Mouse (Mus musculus) frontal cortex, adult (tissue): ENCODE data around the gene Hyal5.

Experiments used
- ATAC-seq: cut with Nextera tagmentation; 2 replicates; pipeline ENCODE4 v1.9.2; 2017; ENCODE audit warnings: mild to moderate bottlenecking, moderate library complexity, mixed read lengths; ENCODE audit not compliant: low TSS enrichment

Gene Hyal5

DNA sequence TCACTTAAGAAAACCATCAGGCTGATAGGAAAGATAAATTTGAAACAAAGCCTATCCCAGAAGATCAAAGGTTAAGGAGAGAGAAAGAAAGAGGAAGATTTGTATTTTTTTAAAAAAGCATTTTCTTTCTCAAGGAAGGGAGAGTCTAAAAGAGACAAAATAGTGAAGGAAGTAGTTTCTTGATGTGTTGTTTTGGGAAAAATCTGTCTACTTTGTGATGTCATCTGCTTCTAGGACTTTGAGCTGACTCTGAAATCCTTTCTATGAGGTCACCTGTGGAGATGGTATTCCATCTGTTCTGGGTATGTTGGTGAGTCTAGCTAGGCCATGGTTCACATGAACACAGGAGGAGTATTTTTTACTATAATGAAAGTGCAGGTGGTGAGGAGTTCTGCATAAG lies at the start of gene Hyal5:
Hyal5 (plus strand) TSS at position 301 of the 400 bp plus-strand sequence.
- no peak for ATAC-seq

GRCm38 (mm10) chr6:24822070-24822469 lies 35.7 kb upstream of the Hyal5 start:
- no peak for ATAC-seq

DNA sequence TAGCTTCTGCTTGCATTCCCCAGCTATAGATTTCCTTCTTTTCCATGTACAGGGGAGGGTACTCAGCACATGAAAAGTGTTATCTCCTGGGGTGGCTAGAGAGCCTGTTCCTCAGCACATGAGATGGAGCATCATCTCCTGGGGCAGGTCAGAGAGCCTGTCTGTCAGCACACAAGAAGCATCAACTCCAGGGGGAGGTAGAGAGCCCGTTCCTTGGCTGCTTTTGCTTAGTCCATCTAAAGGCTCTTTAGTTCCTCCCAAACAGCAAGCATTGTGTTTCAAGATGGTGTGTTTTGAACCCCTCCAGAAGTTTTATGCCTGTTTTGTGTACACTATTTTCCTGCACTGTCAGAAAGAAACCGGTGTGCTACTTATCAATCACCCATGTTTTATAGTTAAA lies 2.5 kb downstream of the Hyal5 start:
- peak; percentile 62; the same call in 1 of the 2 replicates for ATAC-seq

GRCm38 (mm10) chr6:24863649-24864048 lies 5.9 kb downstream of the Hyal5 start:
- ATAC-seq: no peak

GRCm38 (mm10) chr6:24894146-24894873 lies 36.5 kb downstream of the Hyal5 start:
- peak; percentile 95 for ATAC-seq

DNA sequence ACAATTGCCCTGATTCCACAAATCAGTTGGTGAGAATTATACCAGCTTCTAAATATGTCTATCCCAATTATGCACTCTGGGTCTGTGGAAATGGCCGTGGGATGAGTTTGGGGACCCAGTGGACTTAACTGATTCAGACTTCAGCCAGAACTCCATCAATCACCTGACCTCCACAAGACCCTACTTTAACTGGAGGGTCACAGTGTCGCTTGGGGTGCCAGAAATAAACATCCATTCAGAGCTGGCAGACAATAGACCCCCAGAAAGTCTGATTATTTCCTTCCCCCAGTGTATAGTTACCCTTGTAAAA lies 37.0 kb downstream of the Hyal5 start:
- ATAC-seq: peak; percentile 14; the same call in 1 of the 2 replicates

- ATAC-seq: no peak
Observed at GRCm38 (mm10) chr6:24905101-24905500, 47.3 kb downstream of the Hyal5 start.

GRCm38 (mm10) chr6:24907824-24908223 lies 50.0 kb downstream of the Hyal5 start:
- ATAC-seq: no peak

DNA sequence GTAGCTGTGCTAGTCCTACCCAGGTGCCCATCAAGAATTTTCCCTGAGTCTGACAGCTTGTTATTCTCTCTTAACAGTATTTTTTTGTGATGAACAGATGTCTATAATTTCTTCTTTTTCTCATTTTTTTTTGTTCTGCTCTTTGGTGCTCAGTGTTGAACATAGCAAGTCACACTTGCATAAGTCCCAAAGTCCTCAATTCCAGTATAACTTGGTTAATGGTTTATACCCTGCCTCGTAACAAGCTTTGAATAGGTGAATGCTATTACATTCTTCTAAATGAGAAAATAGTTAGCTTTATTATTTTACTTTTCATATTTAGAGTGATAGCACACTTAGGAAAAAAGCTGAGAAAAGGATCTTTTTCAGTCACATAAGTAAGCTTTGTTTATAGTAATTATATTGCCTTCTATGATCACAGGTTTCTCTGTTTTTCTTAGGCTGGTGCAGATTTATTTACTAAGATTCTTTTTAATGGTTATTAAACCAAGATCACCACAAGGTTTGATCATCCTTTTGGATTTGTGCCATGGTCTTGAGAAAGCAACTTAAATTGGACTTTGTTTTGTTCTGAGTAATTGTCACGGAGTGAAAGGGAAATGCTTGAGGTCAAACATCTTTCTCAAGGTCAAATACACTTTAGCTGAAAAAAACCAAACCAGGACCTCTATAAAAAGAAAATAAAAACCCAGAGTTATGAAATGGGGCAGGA lies 52.4 kb downstream of the Hyal5 start:
- no peak for ATAC-seq

- ATAC-seq: no peak
Observed at GRCm38 (mm10) chr6:24910728-24911105, 52.9 kb downstream of the Hyal5 start.

GRCm38 (mm10) chr6:24913591-24913990 lies 55.8 kb downstream of the Hyal5 start:
- no peak for ATAC-seq

DNA sequence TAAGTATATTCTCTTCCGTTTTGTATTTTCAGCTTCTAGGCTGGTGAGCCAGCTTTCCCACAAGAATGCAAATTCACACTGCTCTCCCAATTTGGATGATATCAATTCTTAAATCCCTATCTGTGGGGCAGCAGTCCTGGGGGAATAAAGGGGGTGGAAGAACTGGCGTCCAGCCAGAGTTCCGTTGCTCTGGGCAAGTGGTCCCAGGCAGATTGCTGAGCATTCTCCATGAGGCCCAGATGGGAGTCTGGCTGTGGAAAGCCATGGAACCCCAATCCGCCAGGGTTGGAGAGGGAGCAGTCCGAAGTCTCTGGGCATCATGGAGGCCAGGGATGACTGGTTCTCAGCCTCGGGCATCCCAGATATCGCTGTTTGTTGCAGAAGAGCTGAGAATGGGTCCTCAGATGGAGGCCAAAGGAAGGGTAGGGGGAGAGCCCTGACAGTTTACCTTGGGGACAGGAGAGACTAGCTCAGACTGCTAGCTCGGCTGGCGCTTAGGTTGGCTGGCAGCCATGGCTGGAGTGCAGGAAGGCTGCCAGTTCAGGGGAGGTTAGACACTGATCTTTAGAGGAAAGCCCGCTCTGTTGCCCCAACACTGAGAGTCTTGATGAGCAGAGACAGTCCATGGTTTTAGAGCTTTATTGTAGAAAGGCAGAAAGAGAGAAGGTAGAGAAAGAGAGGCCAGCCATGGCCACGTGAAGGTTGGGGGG lies 67.4 kb downstream of the Hyal5 start:
- ATAC-seq: no peak
